Mouse (Mus musculus) forebrain, embryonic 14.5 days (tissue): ENCODE data around the gene Dhx57. TPM values are rescaled to one million over a fixed set of nuclear protein-coding genes. Genes with fewer than 3 reads are reported as not detected.
A peak's percentile ranks its signal among the peaks of the same experiment; 100 is the strongest.

Experiments
- ATAC-seq: fragments of 200-750 bp; cut with Nextera tagmentation; 2 replicates; pipeline ENCODE4 v1.8.0; 2017; ENCODE audit warnings: mild to moderate bottlenecking, moderate library complexity
- DNase-seq: peaks from one replicate; pipeline ENCODE4 v3.0.0-alpha.2; 2015; ENCODE audit warnings: low spot score
- H3K27ac ChIP-seq: fragments of 300-500 bp; sonication (generic); 2 replicates; pipeline ENCODE4 v1.5.1; 2014; ENCODE audit warnings: low read depth, mild to moderate bottlenecking, control low read depth, low read length, moderate library complexity
- H3K27me3 ChIP-seq: fragments of 300-500 bp; sonication (generic); replicated peaks from 2 replicates; pipeline ENCODE4 v1.6.1; 2014; ENCODE audit warnings: low read length, control low read depth, mixed read lengths; ENCODE audit not compliant: control insufficient read depth, insufficient read depth
- H3K36me3 ChIP-seq: fragments of 300-500 bp; sonication (generic); 2 replicates; pipeline ENCODE4 v1.6.1; 2014; ENCODE audit warnings: low read length, control low read depth; ENCODE audit not compliant: control insufficient read depth, insufficient read depth
- H3K4me1 ChIP-seq: fragments of 300-500 bp; sonication (generic); 2 replicates; pipeline ENCODE4 v1.6.1; 2014; ENCODE audit warnings: antibody characterized with exemption, low read length, control low read depth; ENCODE audit not compliant: control insufficient read depth, insufficient read depth
- H3K4me2 ChIP-seq: fragments of 300-500 bp; sonication (generic); 2 replicates; pipeline ENCODE4 v1.6.1; 2014; ENCODE audit warnings: mild to moderate bottlenecking, control low read depth, low read length
- H3K4me3 ChIP-seq: fragments of 300-500 bp; sonication (generic); 2 replicates; pipeline ENCODE4 v1.5.1; 2014; ENCODE audit warnings: low read depth, low read length, control low read depth
- H3K9ac ChIP-seq: fragments of 300-500 bp; sonication (generic); 2 replicates; pipeline ENCODE4 v1.6.1; 2014; ENCODE audit warnings: mild to moderate bottlenecking, low read length, control low read depth, moderate library complexity
- H3K9me3 ChIP-seq: fragments of 300-500 bp; sonication (generic); replicated peaks from 2 replicates; pipeline ENCODE4 v1.6.1; 2016; ENCODE audit warnings: low read length, control low read depth, mixed read lengths; ENCODE audit not compliant: control insufficient read depth
- WGBS: fragments of 180-500 bp; shearing (Covaris S2); extraction: QIAGEN DNeasy Blood & Tissue Kit; methylation state at CpG from one replicate; pipeline ENCODE4 v1.1.7; 2014; 5-methylcytosine and 5-hydroxymethylcytosine counted together
- polyA plus RNA-seq: library from polyadenylated mRNA; unstranded; fragments of >200 nt; fragmentation: Nextera tagmentation; extraction: Ambion mirVana; gene quantifications from 2 replicates; pipeline ENCODE4 v1.2.1, GENCODE M21; 2014

Dhx57 gene
- polyA plus RNA-seq: 36.1 and 42.0 TPM in 2 replicates

DNA sequence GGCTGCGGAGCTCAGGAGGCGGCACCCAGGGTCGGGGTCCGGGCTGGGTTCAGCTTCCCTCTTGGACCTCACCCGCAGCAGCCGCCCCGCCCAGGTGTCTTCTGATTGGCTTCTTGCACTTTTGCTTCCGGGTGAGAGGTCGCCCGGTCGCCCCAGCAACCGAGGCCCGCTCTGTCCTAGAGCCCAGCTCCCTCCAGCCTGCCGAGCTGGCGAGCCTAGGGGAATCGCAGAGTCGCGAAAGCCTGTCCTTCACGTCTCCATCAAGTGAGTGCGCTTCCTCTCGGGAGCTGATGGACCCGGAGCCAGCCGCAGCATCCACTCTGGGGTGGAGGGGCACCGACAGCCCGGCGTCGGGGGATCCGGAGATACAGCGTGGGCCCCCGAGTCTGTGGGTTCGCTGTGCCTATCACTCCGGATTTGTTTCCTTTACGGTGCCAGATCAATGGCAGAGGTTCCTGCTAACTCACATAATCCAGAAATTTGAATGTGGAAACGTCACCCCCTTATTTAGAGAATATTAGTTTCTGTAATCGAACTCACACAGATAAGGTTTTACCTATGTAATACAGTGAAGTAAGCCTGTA lies at the start of gene Dhx57, which contains the start of gene Morn2:
Gene Dhx57 (minus strand): TSS at position 403 of the 584 bp plus-strand sequence.
Gene Morn2 (plus strand): TSS at position 130 of the 584 bp plus-strand sequence.
- Histone ChIP-seq H3K36me3 (no peaks in the 10 kb centered on the region), H3K4me3 (peak within 1 kb of the TSS; percentile 97), H3K9me3 (no peaks in the 10 kb centered on the region), H3K4me2 (peak within 1 kb of the TSS; percentile 72), H3K9ac (peak within 1 kb of the TSS; percentile 96), H3K4me1 (peaks cover 9% of the 10 kb centered on the region), H3K27ac (peak within 1 kb of the TSS; percentile 89), H3K27me3 (no peaks in the 10 kb centered on the region)
- peak; percentile 97 for DNase-seq
- under 1% methylated on average over 35 of the region's 35 CpGs for WGBS
- ATAC-seq: peak; percentile 99

- H3K4me3 ChIP-seq: no peak overlapping the region
- DNase-seq: peak; percentile 38
- no peaks in the 10 kb centered on the region for H3K27me3 ChIP-seq
- H3K9ac ChIP-seq: no peak overlapping the region
- H3K4me1 ChIP-seq: no peaks in the 10 kb centered on the region
- WGBS: 73% methylated on average over 2 of the region's 2 CpGs
- no peaks in the 10 kb centered on the region for H3K9me3 ChIP-seq
- H3K36me3 ChIP-seq: no peaks in the 10 kb centered on the region
- H3K27ac ChIP-seq: no peak overlapping the region
- ATAC-seq: no peak
- no peak overlapping the region for H3K4me2 ChIP-seq
These were observed 42.1 kb upstream of the Dhx57 start for GRCm38 (mm10) chr17:80332386-80332785.

DNA sequence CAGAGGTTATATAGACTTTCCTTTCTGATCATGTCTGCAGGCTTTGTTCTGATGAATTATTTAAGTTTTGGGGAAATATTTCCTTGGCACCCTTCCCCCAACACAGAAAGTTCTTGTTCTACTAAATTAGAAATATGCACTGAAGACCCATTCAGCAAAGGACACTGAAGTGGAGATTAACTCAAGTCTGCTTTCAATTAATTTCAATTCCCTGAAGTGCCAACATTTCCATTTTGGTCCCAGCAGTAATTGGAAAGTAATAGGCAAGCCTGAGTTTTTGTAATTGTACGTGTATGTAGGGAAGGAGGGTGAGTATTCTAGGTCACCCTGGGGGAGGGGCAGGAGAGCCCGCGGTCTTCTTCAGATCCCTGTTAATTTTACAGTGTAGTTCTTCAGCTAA lies 36.2 kb upstream of the Dhx57 start:
- no peak overlapping the region for H3K4me3 ChIP-seq
- WGBS: 74% methylated on average over 3 of the region's 3 CpGs
- no peak for DNase-seq
- no peak overlapping the region for H3K27ac ChIP-seq
- no peak overlapping the region for H3K4me2 ChIP-seq
- H3K27me3 ChIP-seq: no peaks in the 10 kb centered on the region
- H3K36me3 ChIP-seq: no peaks in the 10 kb centered on the region
- H3K4me1 ChIP-seq: no peaks in the 10 kb centered on the region
- H3K9me3 ChIP-seq: no peaks in the 10 kb centered on the region
- H3K9ac ChIP-seq: no peak overlapping the region
- no peak for ATAC-seq

DNA sequence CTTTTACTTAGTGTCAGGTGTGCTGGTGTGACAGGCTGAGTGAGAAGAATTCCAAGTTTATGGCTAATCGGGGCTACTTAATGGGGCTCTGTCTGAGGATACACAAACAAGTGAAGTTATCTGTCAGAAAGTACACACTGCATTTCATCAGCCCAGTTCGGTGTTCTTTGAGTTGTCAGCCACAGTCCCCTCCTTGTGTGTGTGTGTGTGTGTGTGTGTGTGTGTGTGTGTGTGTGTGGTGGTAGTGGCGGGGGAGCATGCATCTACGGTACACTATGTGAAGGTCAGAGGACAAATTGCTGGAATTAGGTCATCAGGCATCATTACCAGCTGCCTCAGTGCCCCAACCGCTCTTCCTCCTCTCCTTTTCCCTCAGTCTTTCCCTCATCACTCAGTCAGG lies 35.2 kb upstream of the Dhx57 start:
- no peaks in the 10 kb centered on the region for H3K9me3 ChIP-seq
- H3K27me3 ChIP-seq: no peaks in the 10 kb centered on the region
- no peak for ATAC-seq
- H3K27ac ChIP-seq: no peak overlapping the region
- 86% methylated on average over 5 of the region's 5 CpGs for WGBS
- no peak overlapping the region for H3K4me2 ChIP-seq
- H3K9ac ChIP-seq: no peak overlapping the region
- no peak for DNase-seq
- H3K4me1 ChIP-seq: no peaks in the 10 kb centered on the region
- no peaks in the 10 kb centered on the region for H3K36me3 ChIP-seq
- no peak overlapping the region for H3K4me3 ChIP-seq

DNA sequence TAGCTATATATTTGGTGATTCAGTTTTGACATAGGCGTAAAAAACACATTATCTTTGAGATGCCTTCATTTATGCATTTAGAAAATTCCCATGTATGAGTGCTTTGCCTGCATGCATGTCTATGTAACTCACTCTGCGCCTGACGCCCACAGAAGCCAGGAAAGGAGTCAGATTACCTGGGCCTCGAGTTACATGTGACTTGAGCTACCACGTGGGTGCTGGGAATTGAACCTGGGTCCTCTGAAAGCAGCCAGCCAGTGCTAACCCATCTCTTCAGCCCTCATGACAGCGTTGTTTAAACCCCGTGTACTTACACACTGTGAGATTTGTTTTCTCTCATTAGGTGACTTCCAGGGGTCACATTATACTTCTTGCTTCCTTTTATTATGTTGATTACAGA lies 34.2 kb upstream of the Dhx57 start:
- H3K9me3 ChIP-seq: no peaks in the 10 kb centered on the region
- ATAC-seq (no peak), DNase-seq (no peak)
- H3K4me1 ChIP-seq: no peaks in the 10 kb centered on the region
- H3K9ac ChIP-seq: no peak overlapping the region
- no peaks in the 10 kb centered on the region for H3K36me3 ChIP-seq
- no peak overlapping the region for H3K4me2 ChIP-seq
- WGBS: 79% methylated on average over 7 of the region's 7 CpGs
- H3K27me3 ChIP-seq: no peaks in the 10 kb centered on the region
- H3K4me3 ChIP-seq: no peak overlapping the region
- no peak overlapping the region for H3K27ac ChIP-seq

DNA sequence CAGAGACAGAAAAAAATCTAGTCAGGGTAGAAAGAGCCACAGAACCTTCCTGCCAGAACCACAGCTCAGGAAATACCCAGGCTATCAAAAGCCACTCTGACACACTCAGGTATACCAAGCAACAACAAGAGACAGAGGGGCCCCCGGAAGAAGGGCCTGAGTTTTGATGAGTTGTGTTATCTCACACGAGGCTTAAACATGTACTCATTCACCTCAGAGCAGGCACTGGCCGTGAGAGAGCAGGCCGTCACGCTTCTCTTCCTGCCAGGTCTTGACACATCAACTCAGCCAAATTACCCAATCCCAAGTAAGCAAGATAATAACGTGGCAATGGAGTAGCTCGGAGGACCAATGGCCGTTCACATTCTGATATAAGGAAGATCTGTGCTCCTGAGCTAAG lies 33.4 kb upstream of the Dhx57 start:
- Histone ChIP-seq H3K9ac (no peak overlapping the region), H3K27me3 (no peaks in the 10 kb centered on the region), H3K9me3 (no peaks in the 10 kb centered on the region), H3K4me3 (no peak overlapping the region), H3K36me3 (no peaks in the 10 kb centered on the region), H3K4me1 (no peaks in the 10 kb centered on the region), H3K4me2 (no peak overlapping the region), H3K27ac (no peak overlapping the region)
- ATAC-seq: no peak
- no peak for DNase-seq
- 84% methylated on average over 8 of the region's 8 CpGs for WGBS

DNA sequence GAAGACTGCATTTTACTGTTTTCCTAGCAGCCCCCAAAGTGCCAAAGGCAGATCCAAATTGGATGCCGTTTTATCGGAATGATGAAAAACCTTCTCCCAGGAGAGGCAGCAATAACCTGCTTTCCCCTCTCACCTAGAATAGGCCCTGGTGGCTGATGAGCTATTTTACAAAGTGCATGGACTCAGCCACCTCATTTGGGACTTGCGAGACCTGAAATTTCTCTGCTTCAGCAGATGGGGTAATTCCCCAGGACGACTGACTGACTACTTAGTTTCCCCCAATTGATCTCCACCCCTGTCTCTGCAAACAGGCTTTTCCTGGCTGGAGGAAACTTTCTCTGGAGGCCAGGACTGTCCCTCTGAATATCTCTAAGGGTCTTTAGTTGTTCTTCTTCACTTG lies 32.7 kb upstream of the Dhx57 start:
- DNase-seq (no peak), ATAC-seq (no peak)
- no peaks in the 10 kb centered on the region for H3K9me3 ChIP-seq
- no peaks in the 10 kb centered on the region for H3K36me3 ChIP-seq
- H3K4me3 ChIP-seq: no peak overlapping the region
- H3K27me3 ChIP-seq: no peaks in the 10 kb centered on the region
- no peak overlapping the region for H3K4me2 ChIP-seq
- no peak overlapping the region for H3K9ac ChIP-seq
- 77% methylated on average over 4 of the region's 4 CpGs for WGBS
- H3K27ac ChIP-seq: no peak overlapping the region
- no peaks in the 10 kb centered on the region for H3K4me1 ChIP-seq

DNA sequence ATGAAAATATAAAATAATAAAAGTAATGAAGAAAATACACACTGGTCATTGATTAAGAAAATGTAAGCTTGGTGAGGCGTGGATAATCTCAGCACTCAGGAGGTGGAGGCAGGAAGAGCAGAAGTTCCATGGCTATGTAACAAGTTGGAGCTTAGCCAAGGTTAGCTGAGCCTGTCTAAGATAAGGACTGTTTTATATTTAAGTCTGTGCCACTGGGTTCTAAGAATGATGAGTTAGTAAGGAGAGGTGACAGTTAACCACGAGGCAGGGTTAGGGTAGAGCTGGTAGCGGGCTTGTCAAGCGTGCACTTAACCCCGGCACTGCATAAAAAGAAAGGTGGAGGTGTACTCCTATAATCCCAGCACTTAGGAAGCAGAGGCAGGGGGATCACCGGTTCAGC lies 32.0 kb upstream of the Dhx57 start:
- Histone ChIP-seq H3K4me1 (no peaks in the 10 kb centered on the region), H3K27me3 (no peaks in the 10 kb centered on the region), H3K4me2 (no peak overlapping the region), H3K9ac (no peak overlapping the region), H3K36me3 (no peaks in the 10 kb centered on the region), H3K9me3 (no peaks in the 10 kb centered on the region), H3K27ac (no peak overlapping the region), H3K4me3 (no peak overlapping the region)
- no peak for DNase-seq
- ATAC-seq: no peak
- 95% methylated on average over 6 of the region's 6 CpGs for WGBS

GRCm38 (mm10) chr17:80312405-80312804 lies 22.1 kb upstream of the Dhx57 start:
- Histone ChIP-seq H3K36me3 (no peaks in the 10 kb centered on the region), H3K9ac (no peak overlapping the region)
- no peak for DNase-seq

More at GRCm38 (mm10) chr17:80312405-80312804, 22.1 kb upstream of the Dhx57 start:
- H3K27me3 ChIP-seq: no peaks in the 10 kb centered on the region
- no peak overlapping the region for H3K4me2 ChIP-seq
- no peak overlapping the region for H3K4me3 ChIP-seq
- H3K4me1 ChIP-seq: no peaks in the 10 kb centered on the region
- H3K9me3 ChIP-seq: no peaks in the 10 kb centered on the region
- WGBS: 86% methylated on average over 4 of the region's 4 CpGs
- ATAC-seq: no peak
- H3K27ac ChIP-seq: no peak overlapping the region
